Mouse (Mus musculus) spleen, adult 12 weeks (tissue): ENCODE data around the gene Ptpn4.

ENCODE experiments used
- DNase-seq: peaks from one replicate; pipeline ENCODE4 v3.0.0; 2022; ENCODE audit warnings: low spot score

Ptpn4 gene

DNA sequence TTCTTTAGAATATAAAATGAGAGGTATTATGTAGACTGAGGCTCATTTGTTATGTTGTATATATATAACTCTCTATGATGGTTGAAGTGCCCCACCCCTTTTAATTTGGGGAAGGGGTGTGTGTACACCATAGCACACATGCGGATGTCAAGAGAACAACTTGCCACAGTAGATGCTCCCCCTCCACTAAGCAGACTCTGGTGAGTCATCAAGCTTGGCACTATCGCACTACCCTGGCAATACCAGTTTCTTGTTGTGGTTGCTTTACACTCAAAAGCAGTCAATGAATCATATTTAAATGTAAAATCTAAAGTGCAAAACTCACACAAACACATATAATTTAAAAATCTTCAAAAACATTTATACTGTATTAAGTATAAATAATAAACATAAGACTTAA, 31.4 kb downstream of the Ptpn4 start:
- no peak for DNase-seq

GRCm38 (mm10) chr1:119804586-119804985, 32.8 kb downstream of the Ptpn4 start:
- no peak for DNase-seq

DNA sequence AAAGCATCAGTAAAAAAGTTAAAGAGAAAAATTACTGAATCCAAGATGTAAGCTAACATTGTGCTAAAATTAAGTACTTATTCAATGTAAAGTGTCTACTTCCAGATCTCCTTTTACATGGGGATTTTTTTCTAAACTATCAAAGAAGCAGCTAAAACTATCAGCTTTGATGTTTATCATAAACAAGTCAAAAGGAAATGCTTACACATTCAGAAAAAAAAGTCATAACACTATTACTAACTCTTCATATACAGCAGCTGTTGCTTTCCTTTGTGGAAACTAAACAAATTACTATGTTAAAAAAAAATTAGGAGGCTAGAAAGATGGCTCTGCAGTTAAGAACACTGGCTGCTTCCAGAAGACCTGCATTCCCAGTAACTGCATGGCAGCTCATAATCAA, 42.2 kb downstream of the Ptpn4 start:
- DNase-seq = no peak

- DNase-seq = no peak
Observed at GRCm38 (mm10) chr1:119794342-119794741, 43.1 kb downstream of the Ptpn4 start.

DNA sequence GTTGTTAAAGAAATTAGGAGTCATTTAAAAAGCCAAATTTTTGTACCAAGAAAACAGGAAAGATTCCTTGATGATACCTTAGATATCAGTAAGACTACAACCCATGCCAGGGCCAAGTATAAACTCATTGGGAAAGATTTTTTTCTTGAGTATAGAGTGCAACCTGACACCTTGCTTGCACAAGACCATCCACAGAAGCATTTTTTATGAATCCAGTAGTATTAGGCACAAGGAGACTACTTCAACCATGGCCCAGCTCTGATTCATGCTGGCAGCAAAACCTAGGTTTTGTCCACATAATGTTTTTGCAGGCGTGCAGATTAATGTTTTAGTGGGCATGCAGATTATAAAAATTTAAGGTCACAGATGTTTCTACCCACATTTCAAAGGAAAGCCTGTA, 46.8 kb downstream of the Ptpn4 start:
- DNase-seq = no peak

GRCm38 (mm10) chr1:119775915-119776314, 61.5 kb downstream of the Ptpn4 start:
- DNase-seq = no peak

- DNase-seq = no peak
Observed at GRCm38 (mm10) chr1:119735692-119736091, 101.7 kb downstream of the Ptpn4 start.

GRCm38 (mm10) chr1:119734801-119735200, 102.6 kb downstream of the Ptpn4 start:
- no peak for DNase-seq

DNA sequence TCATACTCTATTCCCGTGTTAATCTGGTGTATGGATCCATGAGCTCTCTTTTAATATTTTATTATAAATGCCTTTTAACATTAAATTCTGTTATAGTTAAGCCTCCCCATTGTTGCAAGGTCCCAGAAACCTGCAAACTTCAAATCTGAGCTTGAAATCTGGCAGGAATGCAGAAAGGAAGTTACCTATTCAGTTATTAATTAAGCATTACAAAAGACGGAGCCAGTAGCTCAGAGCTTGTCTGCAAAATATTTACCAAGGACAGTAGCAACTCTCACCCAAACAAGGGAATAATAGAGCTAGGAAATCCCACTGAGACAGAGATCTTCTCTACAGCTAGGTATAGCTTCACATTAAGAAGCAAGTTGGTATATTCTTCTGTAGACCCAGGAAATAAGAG, 106.2 kb downstream of the Ptpn4 start:
- DNase-seq = no peak

- no peak for DNase-seq
Observed at GRCm38 (mm10) chr1:119713017-119713416, 124.4 kb downstream of the Ptpn4 start.

- DNase-seq = no peak
Observed at GRCm38 (mm10) chr1:119706471-119707217, 130.8 kb downstream of the Ptpn4 start.

- no peak for DNase-seq
Observed at GRCm38 (mm10) chr1:119696860-119697259, 140.6 kb downstream of the Ptpn4 start.

GRCm38 (mm10) chr1:119685773-119686558, 151.4 kb downstream of the Ptpn4 start:
- DNase-seq = no peak

GRCm38 (mm10) chr1:119681663-119682213, 155.7 kb downstream of the Ptpn4 start:
- no peak for DNase-seq

GRCm38 (mm10) chr1:119674984-119675383, 162.4 kb downstream of the Ptpn4 start:
- DNase-seq = no peak

- no peak for DNase-seq
Observed at GRCm38 (mm10) chr1:119666904-119667303, 170.5 kb downstream of the Ptpn4 start.

DNA sequence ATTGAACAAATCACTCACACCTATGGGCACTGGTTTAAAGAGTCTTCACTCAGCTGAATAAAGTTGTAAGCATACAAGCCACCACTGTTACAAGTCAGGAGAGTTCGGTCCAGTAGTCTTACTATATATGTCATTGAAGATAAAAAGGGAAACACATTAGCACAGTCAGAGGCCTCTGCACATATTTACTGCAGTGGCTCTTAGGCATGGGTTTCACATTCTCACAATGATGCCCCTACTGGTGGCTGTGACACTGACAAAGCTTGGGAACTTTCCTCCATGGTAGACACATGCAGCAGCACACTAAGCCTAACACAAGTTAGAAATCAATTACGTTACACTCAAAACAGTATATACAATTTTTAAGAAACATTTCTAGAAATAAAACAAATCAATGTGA, 183.1 kb downstream of the Ptpn4 start:
- no peak for DNase-seq

DNA sequence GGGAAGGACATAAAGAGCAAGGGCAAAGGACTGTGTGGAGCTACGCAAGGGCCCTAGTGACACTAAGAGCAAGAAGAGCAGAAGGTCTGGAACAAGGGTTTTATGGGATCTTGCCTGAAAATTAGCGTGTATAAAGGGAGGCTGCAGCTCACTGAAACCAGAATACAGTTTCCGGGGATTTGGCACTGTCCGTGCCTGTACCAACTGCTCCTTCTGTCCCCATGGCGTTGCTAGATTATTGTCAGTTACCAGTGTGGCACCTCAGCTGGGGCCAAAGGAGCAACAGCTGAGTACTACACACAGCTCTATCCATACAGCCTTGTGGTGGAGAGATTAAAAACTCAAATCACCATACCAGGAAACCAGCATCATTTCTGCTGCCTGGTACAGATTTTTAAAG, 187.0 kb downstream of the Ptpn4 start:
- DNase-seq = no peak

- DNase-seq = no peak
Observed at GRCm38 (mm10) chr1:119649627-119650026, 187.8 kb downstream of the Ptpn4 start.

- peak; percentile 50 for DNase-seq
Observed at GRCm38 (mm10) chr1:119648205-119649111, 189.0 kb downstream of the Ptpn4 start, which contains the start of gene Epb41l5. Epb41l5 (minus strand) TSS chr1:119649000.

DNA sequence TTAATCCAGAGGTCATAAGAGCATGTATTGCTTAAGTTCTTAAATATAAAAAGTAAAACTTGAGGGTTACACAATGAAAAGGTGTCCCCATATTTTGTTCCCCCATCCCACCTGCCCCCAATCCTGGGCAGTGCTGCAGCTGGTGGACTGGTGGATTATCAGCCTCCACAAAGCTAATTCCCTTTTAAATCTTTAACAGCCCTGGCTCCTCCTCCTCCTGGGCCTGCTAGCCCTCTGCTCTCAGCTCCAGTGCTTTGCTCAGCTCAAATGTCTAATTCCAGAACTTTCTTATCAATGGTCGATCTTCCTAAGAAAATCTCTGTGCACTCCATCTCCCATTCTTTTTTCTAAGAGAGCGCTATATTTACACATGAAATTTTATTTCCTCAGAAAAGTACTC, 191.1 kb downstream of the Ptpn4 start:
- DNase-seq = no peak

- no peak for DNase-seq
Observed at GRCm38 (mm10) chr1:119642367-119642766, 195.0 kb downstream of the Ptpn4 start.
